Mouse (Mus musculus) heart, embryonic 12.5 days (tissue): ENCODE results near the gene Frem2. TPM values are rescaled to one million over a fixed set of nuclear protein-coding genes. Genes with fewer than 3 reads are reported as not detected.

Experiments used
- ATAC-seq: fragments of 200-750 bp; cut with Nextera tagmentation; 2 replicates; pipeline ENCODE4 v1.8.0; 2017; ENCODE audit warnings: moderate TSS enrichment, moderate library complexity; ENCODE audit not compliant: insufficient number of reproducible peaks, low FRiP score
- H3K27ac ChIP-seq: fragments of 300-500 bp; sonication (generic); 2 replicates; pipeline ENCODE4 v1.5.1; 2016; ENCODE audit warnings: mild to moderate bottlenecking, moderate library complexity; ENCODE audit not compliant: poor library complexity, severe bottlenecking
- H3K27me3 ChIP-seq: fragments of 300-500 bp; sonication (generic); replicated peaks from 2 replicates; pipeline ENCODE4 v1.6.1; 2016; ENCODE audit warnings: mild to moderate bottlenecking, moderate library complexity
- H3K36me3 ChIP-seq: fragments of 300-500 bp; sonication (generic); 2 replicates; pipeline ENCODE4 v1.6.1; 2016; ENCODE audit warnings: mild to moderate bottlenecking, moderate library complexity
- H3K4me1 ChIP-seq: fragments of 300-500 bp; sonication (generic); replicated peaks from 2 replicates; pipeline ENCODE4 v1.6.1; 2016; ENCODE audit warnings: mild to moderate bottlenecking
- H3K4me2 ChIP-seq: fragments of 300-500 bp; sonication (generic); 2 replicates; pipeline ENCODE4 v1.6.1; 2016; ENCODE audit warnings: mild to moderate bottlenecking, moderate library complexity
- H3K4me3 ChIP-seq: fragments of 300-500 bp; sonication (generic); 2 replicates; pipeline ENCODE4 v1.5.1; 2016; ENCODE audit warnings: mild to moderate bottlenecking
- H3K9ac ChIP-seq: fragments of 300-500 bp; sonication (generic); 2 replicates; pipeline ENCODE4 v1.6.1; 2016; ENCODE audit warnings: mild to moderate bottlenecking, moderate library complexity
- H3K9me3 ChIP-seq: fragments of 300-500 bp; sonication (generic); replicated peaks from 2 replicates; pipeline ENCODE4 v1.6.1; 2016; ENCODE audit warnings: mild to moderate bottlenecking, moderate library complexity
- WGBS: fragments of 180-500 bp; shearing (Covaris S2); methylation state at CpG from one replicate; pipeline ENCODE4 v1.1.7; 2016; 5-methylcytosine and 5-hydroxymethylcytosine counted together
- polyA plus RNA-seq: library from polyadenylated mRNA; unstranded; fragments of >200 nt; fragmentation: Nextera tagmentation; extraction: Ambion mirVana; gene quantifications from 2 replicates; pipeline ENCODE4 v1.2.1, GENCODE M21; 2016

Gene Frem2
- polyA plus RNA-seq, 1 experiment from 2014 or later: 7.0 TPM

DNA sequence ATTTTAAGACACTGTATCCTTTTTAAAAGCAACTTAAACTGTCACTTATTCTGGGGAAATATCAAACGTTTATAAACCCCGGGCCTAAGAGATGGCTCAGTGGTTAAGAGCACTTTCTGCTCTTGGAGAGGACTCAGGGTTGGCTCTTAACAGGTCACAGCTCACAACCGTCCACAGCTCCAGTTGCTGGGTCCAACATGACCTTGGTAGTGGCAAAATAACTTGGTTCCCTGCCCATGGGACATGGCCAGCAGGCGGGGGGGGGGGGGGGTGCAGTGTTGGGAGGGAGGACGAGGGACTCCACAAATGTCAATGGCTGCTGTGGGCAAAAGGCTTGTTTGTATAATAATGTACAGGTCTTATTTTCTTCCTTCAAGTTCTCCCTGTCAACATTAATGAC lies 189.8 kb downstream of the Frem2 start:
- peaks cover 28% of the 10 kb centered on the region for H3K4me1 ChIP-seq
- H3K27me3 ChIP-seq: no peaks in the 10 kb centered on the region
- no peaks in the 10 kb centered on the region for H3K9me3 ChIP-seq
- H3K4me3 ChIP-seq: no peak overlapping the region
- no peak for ATAC-seq
- 80% methylated on average over 5 of the region's 5 CpGs for WGBS
- no peak overlapping the region for H3K9ac ChIP-seq
- H3K27ac ChIP-seq: no peak overlapping the region
- H3K36me3 ChIP-seq: peaks cover 38% of the 10 kb centered on the region
- no peak overlapping the region for H3K4me2 ChIP-seq

- Histone ChIP-seq H3K9me3 (no peaks in the 10 kb centered on the region), H3K27me3 (no peaks in the 10 kb centered on the region), H3K27ac (no peak overlapping the region), H3K4me1 (peaks cover 32% of the 10 kb centered on the region), H3K36me3 (peaks cover 30% of the 10 kb centered on the region), H3K4me3 (0 out of 2 replicates have a peak overlapping the region, but pooled peaks have one; percentile 38), H3K4me2 (peak overlapping the region; percentile 88), H3K9ac (no peak overlapping the region)
- ATAC-seq: no peak
- 77% methylated on average over 9 of the region's 9 CpGs for WGBS
Observed at GRCm38 (mm10) chr3:53466481-53466880, 190.7 kb downstream of the Frem2 start.

DNA sequence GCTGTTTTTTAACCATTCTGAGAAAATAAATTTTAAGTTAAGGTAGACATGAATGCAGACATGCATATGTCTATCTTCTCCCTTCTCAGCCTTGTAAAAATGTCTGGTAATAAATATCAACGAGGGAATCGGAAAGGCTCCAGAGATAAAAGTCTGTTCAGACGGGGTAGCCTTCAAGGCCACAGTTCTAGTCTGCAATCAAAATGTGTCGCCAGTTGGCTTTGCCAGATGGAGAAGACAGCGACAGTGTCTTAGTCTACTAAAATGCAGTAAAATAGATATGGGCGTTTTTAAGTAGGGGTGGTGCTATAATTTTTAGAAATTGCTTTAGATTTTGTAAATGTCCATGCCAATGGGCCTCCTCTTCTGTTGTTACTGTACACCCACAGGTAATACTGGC lies 191.8 kb downstream of the Frem2 start:
- no peaks in the 10 kb centered on the region for H3K27me3 ChIP-seq
- ATAC-seq: no peak
- H3K36me3 ChIP-seq: peaks cover 19% of the 10 kb centered on the region
- peak overlapping the region; percentile 38 for H3K4me3 ChIP-seq
- WGBS: 30% methylated on average over 6 of the region's 6 CpGs
- peak overlapping the region; percentile 88 for H3K4me2 ChIP-seq
- H3K9ac ChIP-seq: peak overlapping the region; percentile 47
- H3K27ac ChIP-seq: no peak overlapping the region
- peaks cover 41% of the 10 kb centered on the region for H3K4me1 ChIP-seq
- H3K9me3 ChIP-seq: no peaks in the 10 kb centered on the region

- Histone ChIP-seq H3K9me3 (no peaks in the 10 kb centered on the region), H3K9ac (peak overlapping the region; percentile 92), H3K36me3 (peaks cover 20% of the 10 kb centered on the region), H3K4me3 (peak overlapping the region; percentile 92), H3K27me3 (no peaks in the 10 kb centered on the region), H3K27ac (peak overlapping the region; percentile 74; the same call in 1 of the 2 replicates), H3K4me2 (peak overlapping the region; percentile 88), H3K4me1 (peaks cover 41% of the 10 kb centered on the region)
- no peak for ATAC-seq
- 0% methylated on average over 20 of the region's 20 CpGs for WGBS
Observed at GRCm38 (mm10) chr3:53464146-53464698, 192.9 kb downstream of the Frem2 start.

Other genes starting within 250 kb of the Frem2 start
- 9.2 and 9.7 TPM in 2 replicates for gene Nhlrc3, start 194.0 kb downstream of the Frem2 start, polyA plus RNA-seq
- 15.3 and 19.6 TPM in 2 replicates for gene Proser1, start 193.7 kb downstream of the Frem2 start, polyA plus RNA-seq
- not detected in 2 replicates for gene Stoml3, start 168.7 kb downstream of the Frem2 start, polyA plus RNA-seq
- gene Gm10985, start 187.7 kb upstream of the Frem2 start, polyA plus RNA-seq: not detected in 2 replicates
- 71.4 and 82.0 TPM in 2 replicates for gene Ufm1, start 206.5 kb upstream of the Frem2 start, polyA plus RNA-seq